Mouse (Mus musculus): ENCODE data around the gene Fut8. TPM values are rescaled to one million over a fixed set of nuclear protein-coding genes. Genes with fewer than 3 reads are reported as not detected.

Fut8 gene
- total RNA-seq (2021) = 10 to 100 TPM; 20.7 to 21.5 TPM
- long read RNA-seq, experiment 1, transcript Fut8-201 (12 exons, 3,358 nt) = major isoform, 21 of 28 reads
- long read RNA-seq, experiment 1, partial matches to known transcripts = 2 of 28 reads
- long read RNA-seq, experiment 1, other reads (novel, unspliced or antisense) = 4 of 28 reads
- long read RNA-seq, experiment 2, transcript Fut8-201 (12 exons, 3,358 nt) = major isoform, 20 of 23 reads
- long read RNA-seq, experiment 2, partial matches to known transcripts = 2 of 23 reads
- long read RNA-seq, experiment 2, other reads (novel, unspliced or antisense) = 1 of 23 reads

DNA sequence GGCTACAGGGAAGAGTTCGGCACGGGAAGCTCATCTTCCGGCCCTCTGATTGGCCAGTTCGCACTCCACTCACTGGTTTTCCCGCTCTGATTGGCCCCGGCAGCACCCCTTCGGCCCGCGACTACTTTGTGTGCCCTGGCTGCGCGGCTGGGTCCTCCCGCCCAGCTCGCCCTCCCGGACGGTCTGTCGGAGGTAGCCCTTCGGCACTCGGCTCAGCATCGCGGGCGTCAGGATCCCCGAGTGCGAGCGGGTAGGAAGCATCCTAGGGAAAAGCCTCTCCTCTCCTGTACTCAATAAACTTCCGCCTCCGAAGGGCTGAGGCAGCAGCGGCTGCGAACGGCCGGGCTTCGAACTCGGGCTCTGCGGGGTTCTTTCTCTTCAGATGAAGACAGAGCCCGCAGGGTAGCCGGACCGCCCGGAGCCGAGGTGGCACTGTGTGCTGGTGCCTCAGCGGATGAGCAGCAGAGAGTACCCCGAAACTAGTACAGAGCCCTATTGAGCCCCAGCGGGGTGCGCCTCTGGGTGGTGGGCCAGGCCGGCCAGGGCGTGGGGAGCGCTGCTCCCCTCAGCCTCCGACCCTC is at the start of gene Fut8:
Gene Fut8, plus strand, starts transcription at position 176 of the 581 bp plus-strand sequence.
- intact Hi-C loops (cut with DNase I) = loop anchor here (2.0 to 5.0 kb wide), 5 partner anchors 186 to 544 kb away; no protein-coding TSS in a partner anchor
- peak; percentile 89 to 90 for DNase-seq

DNA sequence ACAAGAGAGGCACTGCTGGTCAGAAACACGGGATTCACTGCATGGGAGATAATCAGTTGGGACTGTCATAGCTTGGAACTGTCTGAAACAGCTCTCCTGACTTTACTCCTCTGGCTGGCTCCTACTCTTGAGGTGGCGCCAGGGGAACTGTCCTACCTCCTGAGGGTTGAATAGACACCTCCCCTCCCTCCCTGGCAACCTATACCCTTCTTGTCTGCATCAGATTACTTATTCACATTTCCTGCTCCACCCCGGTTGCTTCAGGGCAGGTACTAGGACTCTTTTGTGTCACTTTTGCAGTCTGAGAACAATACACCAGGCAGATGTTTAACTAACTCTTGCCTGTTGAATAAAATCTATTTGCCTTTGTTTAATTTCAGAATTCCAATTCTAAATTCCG is 48.8 kb upstream of the Fut8 start:
- intact Hi-C loops (cut with DNase I) = no loop called here
- no peak for DNase-seq

DNA sequence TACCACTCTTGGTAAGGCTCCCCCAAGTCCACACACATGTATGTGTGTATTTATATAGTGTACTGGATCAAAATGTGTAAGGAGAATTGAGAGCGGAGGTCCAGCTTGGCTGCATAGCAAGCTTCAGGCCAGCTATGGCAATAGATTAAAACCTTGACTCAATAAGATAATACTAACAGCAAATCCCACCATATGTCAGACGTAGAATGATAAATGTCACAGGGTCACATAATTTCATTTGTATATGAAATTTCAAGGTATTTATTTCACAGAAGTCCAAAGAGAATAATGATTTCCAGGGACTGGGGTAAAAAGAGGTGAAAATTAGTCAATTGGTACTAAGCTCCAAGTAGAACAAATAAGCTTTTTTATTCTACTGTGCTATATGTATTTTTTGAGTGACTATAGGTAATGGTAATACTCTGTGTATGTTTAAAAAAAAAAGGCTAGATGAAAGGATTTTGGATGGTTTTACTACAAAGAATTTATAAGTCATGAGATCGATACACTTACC is 47.9 kb upstream of the Fut8 start:
- intact Hi-C loops (cut with DNase I) = no loop called here
- no peak for DNase-seq

DNA sequence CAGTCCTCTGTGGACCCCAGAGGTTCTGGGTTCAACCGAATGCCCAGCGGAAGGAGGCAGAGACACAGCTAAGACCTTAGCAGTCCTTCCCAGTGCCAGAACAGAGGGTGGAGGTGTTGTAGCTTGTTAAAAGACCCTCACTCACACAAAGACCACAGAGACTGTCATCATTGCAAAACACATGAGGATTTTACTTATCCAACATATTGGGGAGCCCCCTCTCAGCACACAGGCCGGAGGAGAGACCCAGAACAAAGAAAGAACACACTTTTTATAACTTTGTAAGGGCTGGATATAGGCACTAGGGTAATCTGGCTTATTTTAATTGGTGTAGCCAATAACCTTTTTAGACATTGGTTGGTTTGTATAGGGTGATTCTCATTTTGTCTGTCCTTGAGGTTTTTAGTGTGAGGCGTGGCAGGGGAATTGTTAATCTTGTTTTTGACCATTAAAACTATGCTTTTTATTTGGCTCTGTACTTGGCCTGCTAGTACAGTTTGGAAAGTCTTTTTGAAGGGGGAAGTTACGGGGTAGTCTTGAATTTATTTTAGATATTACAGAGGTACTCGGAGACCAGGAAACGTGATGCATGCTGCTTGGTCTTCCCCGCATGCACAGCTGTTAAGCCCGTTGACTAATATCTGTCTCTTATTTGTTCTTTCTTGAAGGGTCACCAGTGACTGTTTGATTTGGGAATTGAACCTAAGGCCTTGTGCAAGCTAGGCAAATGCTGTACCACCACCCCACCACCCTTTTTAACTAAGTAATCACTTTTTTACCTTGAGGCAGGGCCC is 46.2 kb upstream of the Fut8 start:
- intact Hi-C loops (cut with DNase I) = no loop called here
- DNase-seq = no peak

- no peak for DNase-seq
- intact Hi-C loops (cut with DNase I) = no loop called here
Observed at GRCm38 (mm10) chr12:77192714-77193113, 45.2 kb upstream of the Fut8 start.

GRCm38 (mm10) chr12:77193225-77193716 is 44.7 kb upstream of the Fut8 start:
- peak; percentile 9 to 25 for DNase-seq
- intact Hi-C loops (cut with DNase I) = no loop called here

DNA sequence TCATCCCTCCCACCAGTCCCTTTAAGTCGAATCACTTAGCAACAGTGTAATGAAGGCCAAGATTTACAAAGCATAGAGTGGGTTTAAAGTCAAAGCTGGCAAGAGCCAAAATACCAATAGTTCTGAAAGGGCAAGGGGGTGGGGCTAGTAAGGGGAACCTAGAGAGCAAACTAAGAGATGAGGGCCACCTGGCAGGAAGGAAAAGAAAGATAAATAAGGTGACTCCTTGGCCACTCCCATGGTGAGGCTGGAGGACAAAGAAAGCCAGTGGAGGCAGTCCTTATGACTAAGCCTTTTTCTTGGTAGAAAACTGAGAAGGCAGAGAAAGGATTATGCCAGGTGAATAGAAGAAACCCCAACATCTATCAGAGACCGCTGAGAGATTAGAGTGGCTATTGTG is 42.9 kb upstream of the Fut8 start:
- DNase-seq = no peak
- intact Hi-C loops (cut with DNase I) = no loop called here

GRCm38 (mm10) chr12:77196529-77197095 is 41.3 kb upstream of the Fut8 start:
- intact Hi-C loops (cut with DNase I) = no loop called here
- DNase-seq = no peak

GRCm38 (mm10) chr12:77197121-77197599 is 40.8 kb upstream of the Fut8 start:
- DNase-seq = peak in 1 of 2 experiments; percentile 21
- intact Hi-C loops (cut with DNase I) = no loop called here

- DNase-seq = no peak
Observed at GRCm38 (mm10) chr12:77198253-77198652, 39.7 kb upstream of the Fut8 start.

DNA sequence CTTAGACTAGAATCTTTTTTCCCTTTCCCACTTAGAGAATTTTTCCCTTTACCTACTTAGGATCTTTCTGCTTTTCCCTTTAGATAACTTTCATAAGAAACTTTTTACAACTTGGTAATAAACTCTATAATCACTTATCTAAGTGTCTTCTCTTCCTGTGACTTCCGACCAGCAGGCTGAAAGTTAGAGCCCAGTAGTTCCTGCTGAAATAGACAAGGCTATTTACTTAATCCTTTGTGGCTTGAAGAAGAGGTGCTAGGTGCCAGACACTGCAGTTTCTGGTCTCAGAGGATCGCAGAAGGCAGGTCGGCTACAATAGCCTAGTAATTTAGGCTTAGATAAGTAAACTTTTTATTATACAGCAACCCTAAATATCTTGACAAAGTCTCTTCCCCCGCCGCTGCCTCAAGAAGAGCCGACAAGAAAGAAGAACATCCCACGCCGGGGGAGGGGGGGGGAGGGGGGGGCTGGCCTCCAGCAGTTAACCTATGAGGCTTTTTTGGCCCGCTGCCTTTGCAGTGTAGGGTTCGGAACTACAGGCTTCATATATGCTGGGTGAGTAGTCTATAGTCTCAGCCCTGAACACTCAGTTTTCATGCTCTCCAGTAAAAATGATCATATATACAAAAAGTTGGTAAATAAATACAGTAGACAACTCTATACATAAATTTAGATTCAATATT is 36.3 kb upstream of the Fut8 start:
- DNase-seq = no peak
- intact Hi-C loops (cut with DNase I) = no loop called here

More at GRCm38 (mm10) chr12:77198253-77198652, 39.7 kb upstream of the Fut8 start:
- intact Hi-C loops (cut with DNase I) = no loop called here

GRCm38 (mm10) chr12:77203136-77203535 is 34.8 kb upstream of the Fut8 start:
- intact Hi-C loops (cut with DNase I) = no loop called here
- DNase-seq = no peak

DNA sequence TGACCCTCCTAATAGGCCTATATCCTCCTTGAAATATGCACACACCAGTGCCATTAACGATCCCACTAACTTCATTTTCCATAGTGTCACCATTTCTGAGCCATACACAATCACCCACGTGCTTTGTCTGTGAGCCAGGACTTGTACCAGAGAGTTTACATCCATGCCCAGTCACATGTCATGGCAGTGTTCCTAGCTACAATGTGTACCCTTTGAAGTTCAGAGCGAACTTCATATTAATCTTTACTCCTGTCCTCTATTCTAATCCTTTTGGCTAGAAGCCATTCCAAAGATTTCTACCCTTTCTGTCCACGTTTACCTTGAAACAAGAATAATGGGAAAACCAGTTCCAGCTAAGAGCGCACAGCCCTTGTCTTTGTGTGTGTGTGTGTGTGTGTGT is 31.1 kb upstream of the Fut8 start:
- DNase-seq = no peak
- intact Hi-C loops (cut with DNase I) = no loop called here

GRCm38 (mm10) chr12:77208056-77208455 is 29.9 kb upstream of the Fut8 start:
- intact Hi-C loops (cut with DNase I) = no loop called here

DNA sequence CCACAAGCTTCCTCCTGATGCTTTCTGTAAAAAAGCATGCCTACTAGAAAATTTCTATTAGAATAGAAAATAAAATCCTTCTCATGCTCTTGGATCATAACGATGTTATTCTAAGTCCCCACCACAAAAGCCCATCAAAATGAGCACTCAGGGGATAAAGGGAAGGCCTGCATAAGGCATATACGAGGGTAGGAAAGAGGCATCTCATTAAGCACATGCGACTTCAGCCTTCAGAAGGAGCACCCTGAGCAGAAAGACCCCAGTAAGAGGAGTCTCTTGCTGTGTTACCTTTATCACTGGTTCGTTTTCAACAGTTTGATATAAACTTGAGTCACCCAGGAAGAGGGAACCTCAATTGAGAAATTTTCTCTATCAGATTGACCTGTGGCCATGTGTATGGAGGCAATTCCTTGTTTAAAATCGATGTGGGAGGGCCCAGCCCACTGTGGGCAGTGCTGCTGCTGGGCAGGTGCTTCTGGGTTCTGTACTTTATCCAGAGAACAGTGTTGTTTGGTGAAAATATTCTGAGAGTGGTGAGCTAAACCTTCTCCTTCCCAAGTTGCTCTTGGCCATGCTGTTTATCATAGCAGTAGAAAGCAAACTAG is 29.2 kb upstream of the Fut8 start:
- intact Hi-C loops (cut with DNase I) = no loop called here

More at GRCm38 (mm10) chr12:77208056-77208455, 29.9 kb upstream of the Fut8 start:
- no peak for DNase-seq

DNA sequence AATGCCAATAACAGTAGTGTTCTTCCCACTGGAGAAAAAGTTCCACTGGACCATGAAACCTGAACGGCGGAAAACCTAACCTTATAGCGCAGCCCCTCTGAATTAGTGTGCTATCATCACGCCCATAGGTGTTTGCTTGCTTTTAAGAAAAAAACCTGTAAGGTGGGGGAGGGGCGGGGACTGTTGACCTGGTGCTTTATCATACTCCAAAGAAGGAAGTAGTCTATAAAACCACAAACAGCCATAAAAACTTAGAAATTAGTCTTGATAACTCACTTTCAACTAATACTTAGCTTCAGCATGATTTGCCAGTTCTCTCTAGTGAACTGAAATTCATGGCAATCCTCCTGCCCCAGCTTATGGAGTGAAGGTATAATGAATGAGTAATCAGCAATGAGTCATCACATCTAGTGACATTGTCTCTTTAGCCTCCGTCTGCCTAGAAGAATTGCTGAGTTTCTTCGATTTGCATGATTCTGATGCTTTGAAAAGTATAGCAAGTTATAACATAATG is 26.2 kb upstream of the Fut8 start:
- intact Hi-C loops (cut with DNase I) = no loop called here
- DNase-seq = no peak

More for the DNA sequence above, 29.2 kb upstream of the Fut8 start:
- no peak for DNase-seq

DNA sequence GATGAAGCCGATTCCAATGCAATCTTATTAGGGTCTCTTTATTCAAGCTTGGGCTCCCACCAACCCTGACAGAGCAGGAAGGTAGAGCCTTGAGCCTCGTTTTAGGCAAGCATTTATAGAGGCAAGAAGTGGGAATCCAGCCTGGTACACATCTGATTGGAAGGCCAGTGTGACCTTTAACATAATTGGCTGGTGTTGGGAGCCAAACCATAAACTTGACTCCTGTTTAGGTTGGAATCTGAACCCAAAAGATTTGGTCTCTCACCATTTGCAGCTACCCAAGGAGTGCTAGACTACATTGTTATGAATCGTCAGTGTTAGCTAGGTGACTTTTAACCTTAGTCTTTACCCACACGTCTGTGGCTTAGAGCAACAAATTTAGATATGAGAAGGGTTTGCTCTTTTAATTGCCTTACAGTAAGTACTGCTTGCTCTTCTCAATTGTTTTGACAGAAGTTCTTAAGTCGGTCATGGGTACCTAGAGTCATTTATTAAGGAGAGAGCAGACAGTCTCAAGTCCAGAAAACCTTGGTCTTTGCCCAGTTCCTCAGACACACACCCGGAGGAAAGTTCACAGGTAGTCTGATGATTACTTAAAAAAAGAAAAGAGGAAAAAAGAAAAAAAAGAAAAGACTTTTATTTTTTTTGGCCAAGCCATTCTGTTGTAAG is 23.9 kb upstream of the Fut8 start:
- intact Hi-C loops (cut with DNase I) = no loop called here

DNA sequence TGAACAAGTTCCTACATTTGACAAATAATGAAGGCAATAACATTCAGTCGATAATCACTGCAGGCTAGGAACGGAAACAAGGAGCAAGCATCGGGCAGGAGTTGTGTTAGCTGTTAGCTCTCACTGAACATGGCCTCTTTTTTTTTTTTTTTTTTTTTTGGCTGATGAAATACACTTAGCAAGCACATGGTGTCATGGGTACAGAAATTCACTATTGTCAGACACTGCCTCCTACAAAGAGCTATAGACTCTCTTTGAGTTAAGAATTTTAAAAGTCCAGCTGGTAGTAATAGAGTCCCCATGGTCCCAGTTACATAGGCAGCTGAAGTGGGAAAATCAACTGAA is 23.4 kb upstream of the Fut8 start:
- intact Hi-C loops (cut with DNase I) = no loop called here
- no peak for DNase-seq

More for the DNA sequence above, 23.9 kb upstream of the Fut8 start:
- no peak for DNase-seq
